Mouse (Mus musculus): ENCODE results near the gene Mrgprb3. TPM values are rescaled to one million over a fixed set of nuclear protein-coding genes. Genes with fewer than 3 reads are reported as not detected.

The Mrgprb3 gene
- not detected for polyA plus RNA-seq (2021)

GRCm38 (mm10) chr7:48643711-48644110, at the start of gene Mrgprb3:
Gene Mrgprb3, minus strand, starts transcription at chr7:48643811.
- no peaks in the 10 kb centered on the region for H3K27me3 ChIP-seq
- POLR2A ChIA-PET = no interaction called here
- TF ChIP-seq CTCF (IDR thresholded peaks at IDR 0.05) = no peak
- in situ Hi-C loops (cut with MboI; ENCODE audit: low pct_unique_long_range_greater_than_20kb) = no loop called here
- DNase-seq (ENCODE audit: low read depth, low spot score) = no peak
- no peak for ATAC-seq
- CTCF ChIA-PET = no interaction called here

Other genes starting within 250 kb of the Mrgprb3 start
- gene Mrgprb1, start 187.5 kb downstream of the Mrgprb3 start, polyA plus RNA-seq (2021) = not detected
- not detected for gene Mrgprx2, start 144.5 kb downstream of the Mrgprb3 start, polyA plus RNA-seq (2021)
- gene Mrgprb2, start 85.7 kb downstream of the Mrgprb3 start, polyA plus RNA-seq (2021) = not detected
- gene Zdhhc13, start 145.2 kb upstream of the Mrgprb3 start, polyA plus RNA-seq (2021) = 59.2 TPM
- not detected for gene Csrp3, start 204.2 kb upstream of the Mrgprb3 start, polyA plus RNA-seq (2021)
- gene E2f8, start 237.8 kb upstream of the Mrgprb3 start, polyA plus RNA-seq (2021) = 8.7 TPM